Mouse (Mus musculus) right cerebral cortex, postnatal 25 days (tissue): ENCODE results near the gene BC048403.

Experiments used
- DNase-seq: peaks from one replicate; pipeline ENCODE4 v3.0.0; 2022

BC048403 gene

DNA sequence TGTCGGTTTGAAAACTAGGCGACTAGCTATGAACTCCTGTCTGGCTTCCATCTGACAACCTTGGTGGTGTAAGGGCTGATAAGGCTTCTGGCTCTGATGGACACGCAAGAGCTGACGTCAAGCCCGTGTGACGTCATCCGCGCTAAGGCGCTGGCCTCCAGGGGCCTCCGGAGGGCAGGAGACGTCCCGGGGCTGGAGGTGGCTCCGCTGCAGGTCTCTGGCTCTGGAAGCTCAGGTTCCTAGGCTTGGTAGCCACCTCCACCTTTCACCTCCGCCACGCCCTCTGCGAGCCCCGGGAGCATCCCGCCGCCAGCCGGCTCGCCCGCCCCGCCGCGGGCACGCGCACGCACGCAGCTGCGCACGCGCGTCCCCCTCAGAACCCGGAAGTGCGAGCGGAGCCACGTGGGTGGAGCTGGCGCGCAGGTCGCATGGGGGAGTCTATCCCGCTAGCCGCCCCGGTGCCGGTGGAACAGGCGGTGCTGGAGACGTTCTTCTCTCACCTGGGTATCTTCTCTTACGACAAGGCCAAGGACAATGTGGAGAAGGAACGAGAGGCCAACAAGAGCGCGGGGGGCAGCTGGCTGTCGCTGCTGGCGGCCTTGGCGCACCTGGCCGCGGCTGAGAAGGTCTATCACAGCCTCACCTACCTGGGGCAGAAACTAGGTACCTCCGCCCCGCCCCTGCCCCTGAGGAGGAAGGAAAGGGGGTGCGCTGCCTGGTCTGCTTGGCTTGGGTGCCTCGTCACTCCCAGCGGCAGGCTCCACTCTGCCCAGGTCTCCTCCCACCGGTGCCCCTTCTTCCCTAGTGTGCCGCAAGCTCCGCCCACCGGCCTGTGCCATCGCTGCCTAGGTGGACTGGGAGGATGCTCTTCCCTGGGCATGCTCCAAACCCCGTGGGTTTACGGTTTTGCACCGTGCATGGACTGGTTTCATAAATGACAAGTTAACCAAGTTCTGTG is at the start of gene BC048403:
TSS of gene BC048403 (plus strand) at position 390 of the 958 bp plus-strand sequence.
- peak; percentile 90 for DNase-seq

DNA sequence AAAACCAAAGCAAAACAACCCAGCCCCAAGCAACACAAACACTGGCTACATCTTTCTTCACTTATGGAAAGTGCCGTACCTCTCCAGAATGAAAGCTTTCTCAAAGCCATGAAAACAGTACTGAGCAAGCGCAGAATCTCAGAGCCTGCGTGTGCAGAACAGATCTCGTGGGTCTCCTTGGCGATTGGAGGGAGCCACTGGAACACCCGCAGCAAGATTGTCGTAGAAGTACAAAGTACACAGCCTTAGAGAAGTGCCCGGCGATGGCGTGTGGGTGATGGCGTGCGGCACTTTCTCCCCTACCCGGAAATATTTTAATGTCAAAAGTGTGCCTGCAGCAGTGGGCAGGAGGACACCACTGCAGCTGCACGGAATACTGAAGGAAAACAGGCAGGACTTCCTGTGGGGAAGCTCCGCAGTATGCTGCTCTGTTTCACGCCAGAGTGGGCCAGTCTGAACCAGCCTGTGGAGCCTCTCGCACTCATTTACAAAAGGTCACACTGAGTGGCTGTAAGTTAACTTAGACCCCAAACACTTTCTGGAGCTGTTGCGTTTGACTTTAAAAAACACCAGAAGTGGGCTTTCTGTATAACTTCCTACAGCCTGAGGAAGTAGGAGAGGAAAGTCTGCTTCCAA is 46.7 kb upstream of the BC048403 start:
- DNase-seq, result no peak

DNA sequence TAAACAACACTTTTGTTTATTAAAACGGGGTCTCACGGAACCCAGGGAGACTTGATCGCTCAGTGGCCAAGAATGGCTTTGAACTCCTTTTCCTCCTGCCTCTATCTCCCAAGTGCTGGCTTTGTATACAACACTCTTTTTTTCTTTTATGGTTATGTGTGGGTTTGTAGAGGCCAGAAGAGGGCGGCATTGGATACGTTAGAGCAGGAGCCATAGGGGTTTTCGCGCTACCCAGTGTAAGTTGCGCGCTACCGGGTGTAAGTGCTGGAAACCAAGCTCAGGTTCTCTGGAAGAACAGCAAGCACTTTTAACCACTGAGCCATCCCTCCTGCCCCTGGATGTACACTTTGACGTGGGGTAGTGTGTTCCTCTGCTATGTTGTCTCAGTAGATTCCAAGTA is 45.2 kb upstream of the BC048403 start:
- DNase-seq, result no peak

DNA sequence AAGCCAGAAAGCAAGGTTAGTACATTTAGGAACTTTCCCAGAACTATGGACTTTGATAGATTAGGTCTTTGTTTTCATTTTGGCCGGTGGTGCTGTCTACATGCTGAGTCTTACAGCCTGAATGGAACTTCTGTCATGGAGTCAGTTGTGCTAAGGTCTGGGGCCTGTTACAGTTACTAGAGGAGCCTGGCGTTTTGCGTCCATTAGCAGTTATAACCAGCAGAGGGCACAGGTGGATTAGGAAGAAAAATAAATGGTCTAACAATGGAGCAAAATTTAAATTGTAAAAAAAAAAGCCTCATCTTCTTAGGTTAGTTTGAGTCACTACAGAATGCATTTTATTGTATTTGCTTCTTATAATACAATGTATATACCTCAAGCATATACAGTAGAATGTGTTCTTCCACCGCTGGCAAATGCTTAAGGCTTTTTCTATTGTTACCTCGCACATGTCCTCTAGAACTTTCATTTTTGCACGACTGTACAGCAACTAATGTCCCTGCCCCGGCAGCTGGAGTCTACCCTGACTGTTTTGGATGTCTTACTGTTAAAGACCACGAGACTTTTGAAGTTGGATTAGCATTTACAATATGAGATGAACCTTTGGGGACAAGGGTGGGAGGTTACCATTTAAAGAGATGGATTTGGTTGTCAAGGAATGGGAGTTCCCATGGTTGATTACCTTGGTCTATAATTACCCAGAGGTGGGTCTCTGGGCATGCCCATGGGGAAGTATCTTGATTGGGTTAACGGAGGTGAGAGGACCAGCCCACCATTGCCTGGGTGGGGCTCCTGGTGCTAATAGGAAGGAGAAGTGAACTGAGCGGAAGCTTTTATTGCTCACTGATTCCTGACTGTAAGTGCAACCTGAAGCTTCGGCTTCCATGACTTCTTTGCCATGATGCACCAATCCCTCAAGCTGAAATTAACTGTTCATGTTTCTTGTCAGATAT is 38.2 kb upstream of the BC048403 start:
- DNase-seq, result peak; percentile 18

DNA sequence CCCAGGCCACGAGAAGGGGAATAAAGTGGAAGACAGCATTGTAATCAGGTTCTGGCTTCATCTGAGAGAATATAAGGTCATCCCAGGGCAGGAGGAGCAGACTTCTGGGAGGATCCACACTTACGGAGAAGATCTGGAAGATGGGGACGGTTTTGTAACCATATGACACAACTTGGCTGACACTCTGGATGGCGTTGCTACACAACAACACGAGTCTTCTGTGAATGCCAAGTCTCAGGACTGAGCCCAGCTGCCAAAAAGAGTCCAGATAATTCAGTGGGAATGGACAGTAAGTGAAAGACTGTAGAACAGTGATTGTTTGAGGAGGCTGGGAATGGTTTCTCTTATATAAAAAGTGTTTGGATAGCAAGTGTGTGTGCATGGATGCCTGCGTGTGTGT is 36.1 kb upstream of the BC048403 start:
- DNase-seq, result no peak

DNA sequence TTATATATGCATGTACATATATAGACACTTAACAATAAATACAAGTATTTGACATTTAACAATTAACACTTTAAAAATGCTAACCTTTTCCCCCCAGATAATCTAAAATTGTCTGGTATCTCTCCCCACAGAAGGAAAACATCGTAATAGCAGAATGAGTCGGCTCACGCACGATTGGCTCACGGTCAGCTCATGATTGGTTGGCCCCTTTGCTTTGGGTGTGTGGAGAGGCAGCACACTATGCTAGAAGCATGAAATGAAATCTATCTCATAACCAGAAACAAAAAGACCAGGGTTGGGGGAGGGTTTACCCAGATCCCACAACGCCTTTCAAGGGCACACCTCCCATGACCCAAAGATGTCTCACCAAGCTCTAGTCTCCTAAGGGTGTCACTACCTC is 34.9 kb upstream of the BC048403 start:
- DNase-seq, result no peak

DNA sequence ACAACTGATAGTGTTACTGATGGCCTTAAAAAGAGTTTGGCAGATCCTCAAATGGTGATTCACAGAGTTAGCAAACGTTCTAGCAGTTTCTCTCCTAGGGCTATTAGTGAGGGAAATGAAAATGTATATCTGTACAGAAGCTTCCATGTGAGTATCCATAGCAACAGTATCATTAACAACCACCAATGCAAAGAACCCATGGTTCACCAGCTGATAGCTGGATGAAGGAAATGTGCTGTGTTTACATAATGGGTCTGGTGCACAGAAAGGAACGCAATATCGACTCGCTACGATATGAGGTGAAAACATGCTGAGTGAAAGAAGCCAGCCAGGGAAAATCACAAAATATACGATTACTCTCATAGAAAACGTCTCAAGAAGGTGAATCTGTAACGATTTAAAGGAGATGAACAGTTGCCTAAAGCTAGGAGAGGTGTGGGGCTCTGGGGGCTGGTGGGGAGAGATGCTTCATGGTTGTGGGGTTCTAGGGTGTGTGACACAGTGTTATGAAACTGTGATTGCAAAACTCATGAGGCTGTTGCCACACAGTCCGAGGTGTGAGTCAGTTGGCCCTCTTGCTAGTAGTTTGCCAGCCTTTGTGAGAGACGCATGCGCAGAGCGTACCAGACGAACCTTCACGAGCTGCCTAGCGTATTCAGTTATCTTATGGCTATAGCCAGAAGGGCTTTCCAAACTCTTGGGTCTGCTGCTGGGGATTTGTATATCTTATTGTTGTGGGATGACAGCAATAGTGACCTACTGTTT is 34.2 kb upstream of the BC048403 start:
- no peak for DNase-seq

DNA sequence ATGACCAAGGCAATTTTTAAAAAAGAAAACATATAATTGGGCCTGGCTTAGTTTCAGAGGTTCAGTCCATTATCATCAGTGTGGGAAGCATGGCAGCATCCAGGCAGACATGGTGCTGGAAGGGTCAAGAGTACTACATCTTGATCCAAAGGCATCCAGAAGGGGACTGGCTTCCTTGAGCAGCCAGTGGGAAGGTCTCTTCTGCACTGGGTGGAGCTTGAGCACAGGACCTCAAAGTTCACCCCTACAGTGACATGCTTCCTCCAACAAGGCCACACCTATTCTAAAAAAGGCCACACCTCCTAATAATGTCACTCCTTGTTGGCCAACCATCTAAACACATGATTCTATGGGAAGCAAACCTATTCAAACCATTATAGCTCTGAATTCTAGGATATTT is 22.9 kb upstream of the BC048403 start:
- no peak for DNase-seq

DNA sequence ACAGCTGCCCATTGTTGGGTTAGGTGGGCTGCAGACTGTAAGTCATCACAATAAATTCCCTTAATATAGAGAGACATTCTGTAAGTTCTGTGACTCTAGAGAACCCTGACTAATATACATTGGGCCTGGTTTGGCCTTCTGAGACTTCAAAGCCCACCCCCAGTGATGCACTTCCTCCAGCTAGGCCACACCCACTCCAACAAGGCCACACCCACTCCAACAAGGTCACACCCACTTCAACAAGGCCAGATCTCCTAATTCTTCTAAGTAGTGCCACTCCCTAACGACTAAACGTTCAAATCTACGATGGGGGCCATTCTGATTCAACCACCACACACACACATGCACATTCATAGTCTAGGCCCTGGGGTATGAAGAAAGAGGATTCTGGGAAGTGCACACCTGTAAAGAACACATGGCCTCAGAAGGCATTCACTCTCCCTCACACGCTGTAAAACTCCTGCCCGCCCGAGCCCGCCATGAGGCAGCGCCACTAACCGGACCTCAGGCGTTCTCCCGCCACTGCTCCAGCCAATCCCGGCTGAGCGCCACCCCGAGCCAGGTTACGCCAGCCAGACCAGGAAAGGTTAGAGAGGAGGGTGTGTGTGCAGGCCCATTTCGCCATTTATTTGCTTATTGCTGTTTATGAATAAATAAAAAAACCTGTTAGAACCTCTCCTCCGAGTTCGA is 20.7 kb upstream of the BC048403 start:
- no peak for DNase-seq

DNA sequence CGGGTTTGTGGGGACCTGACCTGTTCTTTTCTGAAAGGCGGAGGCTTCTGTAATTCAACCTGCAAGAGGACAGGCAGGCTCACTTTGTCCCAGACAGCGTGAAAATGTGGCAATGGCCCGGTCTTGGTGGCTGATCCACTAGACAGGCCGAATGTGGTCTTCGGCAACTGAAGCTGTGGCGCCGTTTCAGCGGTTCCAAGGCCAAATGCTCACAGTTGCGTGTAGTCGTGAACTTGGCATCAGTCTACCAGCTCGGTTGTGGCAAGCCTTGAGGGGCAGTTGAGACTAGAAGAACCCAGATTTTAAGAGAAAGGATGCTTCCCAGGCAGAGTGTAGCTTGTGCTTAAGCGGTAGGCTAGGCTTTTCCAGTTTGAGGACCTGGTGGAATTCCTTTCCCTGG is 19.0 kb upstream of the BC048403 start:
- DNase-seq, result no peak

DNA sequence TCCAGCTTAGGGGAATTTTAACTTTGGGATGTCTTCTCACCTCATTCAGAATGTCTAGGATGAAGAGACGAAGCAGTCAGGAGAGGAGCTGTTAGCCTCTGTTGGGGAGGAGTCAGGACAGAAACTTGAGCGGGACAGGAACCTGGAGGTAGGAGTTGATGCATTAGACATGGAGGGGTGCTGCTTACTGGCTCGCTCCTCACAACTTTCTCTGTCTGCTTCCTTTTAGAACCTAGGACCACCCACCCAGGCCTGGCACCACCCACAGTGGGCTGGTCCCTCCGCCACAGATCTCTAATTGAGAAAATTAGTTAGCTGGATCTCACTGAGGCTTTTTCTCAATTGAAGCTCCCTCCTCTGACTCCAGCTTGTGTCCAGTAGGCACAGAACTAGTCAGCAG is 13.2 kb upstream of the BC048403 start:
- no peak for DNase-seq

DNA sequence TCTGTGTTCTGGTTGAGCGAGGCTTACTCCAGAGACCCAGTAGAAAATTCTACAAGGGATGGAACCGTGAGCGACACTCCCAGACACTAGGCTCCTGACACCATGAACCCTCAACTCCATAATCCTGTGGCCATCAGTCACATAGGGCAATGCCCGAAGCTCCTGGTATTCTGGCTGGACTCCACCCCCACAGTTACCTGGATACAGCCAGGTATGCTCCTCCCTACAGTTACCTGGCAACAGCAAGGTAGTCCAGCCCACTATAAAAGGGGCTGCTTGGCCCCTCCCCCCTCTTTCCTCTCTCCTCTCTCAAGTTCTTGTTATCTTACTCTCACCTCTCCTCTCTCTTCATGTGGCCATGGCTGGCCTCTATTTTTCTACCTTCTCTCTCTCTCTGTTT is 12.6 kb upstream of the BC048403 start:
- DNase-seq, result no peak

DNA sequence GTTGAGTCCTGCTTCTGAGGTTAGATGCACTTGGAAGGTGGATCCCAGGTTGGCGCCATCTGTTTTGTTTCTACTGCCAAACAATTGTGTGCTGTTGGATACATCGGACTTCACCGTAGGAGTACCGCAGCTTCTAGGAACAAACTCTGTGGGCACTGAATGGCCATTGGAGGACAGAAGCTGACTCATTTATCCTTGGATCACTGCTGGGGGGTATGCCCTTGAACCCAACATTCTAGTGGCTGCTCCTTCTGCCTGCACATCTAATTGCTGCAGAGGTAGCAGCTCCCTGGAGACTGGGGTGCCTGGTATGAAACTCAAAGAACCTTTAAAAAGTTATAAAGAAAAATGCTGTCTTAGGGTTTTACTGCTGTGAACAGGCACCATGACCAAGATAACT is 11.5 kb upstream of the BC048403 start:
- DNase-seq, result no peak

DNA sequence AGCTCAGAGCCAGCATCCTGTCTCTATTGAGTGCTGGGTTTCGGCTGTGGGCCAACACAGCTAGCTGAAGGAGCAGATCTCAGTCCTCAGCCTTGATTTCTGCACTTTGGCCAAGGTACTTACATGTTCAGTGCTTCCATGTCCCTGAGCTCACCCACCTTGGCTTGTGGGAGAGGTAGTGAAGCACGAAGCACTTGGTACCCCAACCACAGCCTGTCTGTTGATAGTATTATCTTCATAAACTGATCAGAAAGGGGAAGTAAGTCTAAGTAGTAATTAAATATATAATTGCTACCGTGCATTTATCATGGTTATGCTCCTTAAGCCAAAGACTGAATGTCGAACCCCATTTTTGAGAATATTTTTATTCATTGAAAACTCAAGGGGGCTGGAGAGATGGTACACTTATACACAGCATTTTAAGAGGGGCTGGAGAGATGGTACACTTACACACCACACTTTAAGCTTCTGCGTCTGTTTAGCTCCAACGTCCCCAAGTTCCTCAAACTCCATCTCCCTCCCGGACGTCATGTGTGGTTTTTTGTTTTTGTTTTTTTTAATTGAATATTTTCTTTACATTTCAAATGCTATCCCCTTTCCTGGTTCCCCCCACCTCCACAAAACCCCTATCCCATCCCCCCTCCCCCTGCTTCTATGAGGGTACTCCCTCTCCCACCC is 8.6 kb upstream of the BC048403 start:
- DNase-seq, result no peak

DNA sequence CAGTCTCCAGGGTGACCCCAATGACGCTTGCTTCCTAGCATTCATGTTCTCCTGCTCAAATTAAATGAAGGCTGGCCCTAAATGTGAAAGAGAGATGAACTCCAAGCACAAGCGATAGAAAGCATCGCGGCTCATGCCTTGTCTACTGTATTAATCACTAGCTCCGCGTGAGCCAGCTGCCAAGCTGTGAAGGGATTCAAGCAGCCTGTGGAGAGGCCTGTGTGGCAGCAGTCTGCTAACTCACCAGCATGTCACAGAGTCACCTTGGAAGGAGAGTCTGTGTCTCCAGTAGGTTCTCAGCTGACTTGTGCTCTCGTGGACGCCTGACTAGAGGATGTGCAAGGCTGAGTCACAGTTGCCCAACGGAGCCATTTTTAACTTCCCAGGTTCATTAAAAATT is 7.2 kb upstream of the BC048403 start:
- DNase-seq, result no peak

DNA sequence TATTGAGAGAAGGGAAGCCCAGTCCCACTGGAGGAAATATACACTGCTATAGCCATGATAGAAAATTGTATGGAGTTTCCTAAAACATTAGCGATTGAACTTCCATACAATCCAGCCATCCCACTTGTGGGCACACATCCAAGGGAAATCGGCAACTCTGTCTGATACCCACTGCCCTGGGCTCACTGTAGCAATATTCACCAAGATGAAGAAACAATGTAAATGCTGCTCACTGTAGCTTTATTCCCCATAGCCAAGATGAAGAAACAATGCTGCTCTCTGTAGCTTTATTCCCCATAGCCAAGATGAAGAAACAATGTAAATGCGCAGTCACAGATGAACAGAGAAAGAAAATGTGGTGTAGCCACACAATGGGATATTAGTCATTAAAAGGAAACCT is 2.5 kb upstream of the BC048403 start:
- no peak for DNase-seq

DNA sequence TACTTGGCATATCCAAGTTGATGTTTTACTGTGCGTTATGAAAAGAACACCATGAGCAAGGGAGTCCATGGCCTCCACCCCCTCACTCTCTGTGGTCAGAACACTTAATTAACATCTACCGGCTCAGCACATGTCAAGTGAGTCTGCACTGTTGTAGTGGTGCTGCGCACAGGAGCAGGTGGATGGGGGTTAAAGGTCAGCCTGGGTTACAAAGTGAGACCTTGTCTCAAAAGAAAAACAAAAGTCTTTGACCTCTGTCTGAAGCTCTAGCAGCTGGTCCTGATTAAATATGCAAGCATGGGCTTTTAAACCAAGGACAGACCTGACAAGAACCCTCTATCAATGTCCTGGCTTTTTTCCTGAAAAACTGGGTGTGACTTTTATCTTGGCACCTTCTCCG is 2.6 kb downstream of the BC048403 start:
- no peak for DNase-seq

DNA sequence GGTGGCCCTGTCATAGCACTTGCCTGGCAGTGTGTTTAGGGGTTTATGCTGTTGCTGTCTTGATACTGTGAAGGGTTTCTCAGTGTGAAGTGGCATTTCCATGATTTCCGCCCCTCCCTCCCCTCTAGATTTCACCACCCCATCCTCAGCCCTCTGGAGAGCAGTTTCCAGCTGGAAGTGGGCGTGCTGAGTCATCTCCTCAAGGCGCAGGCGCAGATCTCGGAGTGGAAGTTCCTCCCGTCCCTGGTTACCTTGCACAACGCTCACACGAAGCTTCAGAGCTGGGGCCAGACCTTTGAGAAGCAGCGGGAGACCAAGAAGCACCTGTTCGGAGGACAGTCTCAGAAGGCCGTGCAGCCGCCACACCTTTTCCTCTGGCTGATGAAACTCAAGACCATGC is 10.4 kb downstream of the BC048403 start:
- DNase-seq, result peak; percentile 64

DNA sequence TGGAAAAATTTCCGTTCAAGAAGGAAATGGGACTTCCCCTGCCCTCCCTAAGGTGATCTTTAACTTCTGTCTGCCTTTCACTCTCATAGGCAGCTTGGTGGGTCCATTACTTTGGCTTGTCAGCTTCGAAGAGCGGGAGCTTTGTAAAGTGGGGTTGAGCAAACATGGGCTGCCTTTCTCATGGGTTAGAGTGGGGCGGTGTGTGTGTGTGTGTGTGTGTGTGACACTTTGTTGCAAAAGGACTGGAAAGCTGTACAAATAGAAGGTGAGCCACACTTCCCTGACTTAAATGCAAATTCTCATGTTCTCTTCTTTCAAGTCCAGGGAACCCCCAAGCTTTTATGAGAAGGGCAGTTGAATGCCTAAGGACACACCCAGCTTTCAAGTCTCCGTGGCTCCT is 14.5 kb downstream of the BC048403 start:
- DNase-seq, result no peak

DNA sequence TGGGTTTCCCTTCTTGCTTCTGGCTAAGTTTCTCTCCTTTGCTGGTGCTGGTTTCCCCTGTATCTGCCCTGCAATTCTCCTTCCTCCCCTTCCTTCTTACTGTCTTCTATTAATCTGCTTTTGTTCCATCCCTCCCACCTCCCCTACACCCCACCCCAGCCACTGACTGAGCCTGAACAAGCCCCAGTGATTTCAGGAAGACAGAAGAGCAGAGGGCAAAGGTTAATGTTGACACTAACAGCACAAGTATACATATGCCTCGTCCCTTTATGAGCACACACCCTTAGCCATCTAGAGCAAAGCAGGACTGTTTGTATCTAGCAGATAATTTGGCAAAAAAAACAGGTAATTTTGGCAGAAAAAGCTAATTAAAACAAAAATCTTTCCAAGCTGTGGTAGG is 16.1 kb downstream of the BC048403 start:
- DNase-seq, result no peak

DNA sequence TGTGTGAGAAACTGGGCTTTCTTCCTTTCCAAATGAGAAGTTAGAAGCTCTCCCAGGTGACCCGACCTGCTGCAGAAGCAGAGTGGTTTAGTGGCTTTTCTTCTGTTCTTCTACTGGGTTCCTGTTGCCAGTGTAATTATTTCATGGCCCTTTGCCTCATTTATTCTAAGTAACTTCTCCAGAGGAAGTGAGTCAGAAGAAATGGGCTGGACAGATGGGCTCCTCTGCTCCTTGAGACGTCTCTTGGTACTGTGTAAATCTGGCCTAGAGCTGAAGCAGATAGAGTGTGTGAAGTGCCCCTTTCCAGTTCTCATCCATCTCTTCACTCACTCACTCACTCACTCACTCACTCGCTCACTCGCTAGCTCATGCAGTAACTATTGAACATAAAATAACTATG is 16.9 kb downstream of the BC048403 start:
- DNase-seq, result no peak
